Mouse (Mus musculus): ENCODE data around the gene Chil6.

Chil6 gene

GRCm38 (mm10) chr3:106406082-106406481 is at the start of gene Chil6:
Gene Chil6, minus strand, starts transcription at chr3:106406182.

GRCm38 (mm10) chr3:106452616-106453015 is 46.6 kb upstream of the Chil6 start:
- 82% methylated on average over 4 of the region's 4 CpGs for WGBS

DNA sequence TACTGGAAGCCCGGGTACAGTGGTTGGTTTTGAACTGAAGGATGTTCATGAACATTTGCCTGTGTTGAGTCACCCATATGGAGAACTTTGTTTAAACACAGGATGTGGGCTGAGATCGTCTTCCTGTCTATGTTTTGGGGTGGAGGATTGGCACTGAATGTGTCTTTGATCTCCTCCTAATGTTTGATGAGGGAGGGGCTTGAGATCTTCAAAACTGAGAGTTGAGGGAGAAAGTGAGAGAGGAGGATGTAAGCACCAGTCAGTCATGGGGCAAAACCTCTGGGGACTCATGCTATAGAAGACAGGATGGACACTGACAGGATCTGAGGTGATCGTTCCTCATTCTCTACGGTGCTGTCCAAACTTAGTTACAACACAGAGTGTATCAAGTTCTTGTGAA is 43.6 kb upstream of the Chil6 start:
- WGBS = 64% methylated on average over 4 of the region's 4 CpGs
